Mouse (Mus musculus): Measurements from ENCODE around the gene Stxbp4. TPM values are rescaled to one million over a fixed set of nuclear protein-coding genes. Genes with fewer than 3 reads are reported as not detected.

The Stxbp4 gene
- polyA plus RNA-seq, 1 experiment = 0.44 TPM

DNA sequence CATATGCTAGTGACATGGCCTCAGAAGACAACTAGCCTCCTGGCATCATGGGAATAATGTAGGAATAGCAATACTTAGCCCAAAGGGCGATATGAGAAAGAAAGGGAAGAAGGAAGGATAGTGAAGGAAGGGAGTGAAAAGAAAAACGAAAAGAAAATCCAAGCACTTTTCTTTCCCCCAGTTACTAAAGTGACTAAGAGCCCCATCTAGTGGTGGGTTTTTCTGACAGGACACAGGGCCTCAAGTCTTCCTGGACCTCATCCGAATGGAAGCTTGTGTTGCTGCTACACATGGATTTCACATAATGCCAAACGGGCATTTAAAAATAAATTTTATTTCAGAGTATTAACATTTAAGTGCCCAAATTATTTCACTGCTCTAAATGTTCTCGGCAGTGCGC, 14.4 kb downstream of the Stxbp4 start:
- WGBS = 42% methylated on average over 6 of the region's 6 CpGs
- Histone ChIP-seq H3K36me3 (ENCODE audit: control insufficient read depth, insufficient read depth, low read length) (no peaks in the 10 kb centered on the region), H3K27me3 (ENCODE audit: control insufficient read depth, insufficient read depth, low read length) (no peaks in the 10 kb centered on the region), H3K27ac (ENCODE audit: insufficient read depth, low read depth, low read length) (no peak overlapping the region), H3K4me1 (ENCODE audit: control insufficient read depth, insufficient read depth, insufficient read length, low read length) (peaks cover under 1% of the 10 kb centered on the region; the same call in 1 of the 2 replicates), H3K4me3 (ENCODE audit: low read depth, low read length) (no peak overlapping the region)
- TF ChIP-seq CTCF (IDR thresholded peaks at IDR 0.05; ENCODE audit: extremely low read depth, insufficient read length, insufficient replicate concordance, low read depth, low read length) (0 out of 2 replicates have a peak, but pooled peaks have one; percentile 14), POLR2A (IDR thresholded peaks at IDR 0.05; ENCODE audit: low read depth, low read length) (no peak)

- Histone ChIP-seq H3K27ac (ENCODE audit: insufficient read depth, low read depth, low read length) (no peak overlapping the region), H3K4me1 (ENCODE audit: control insufficient read depth, insufficient read depth, insufficient read length, low read length) (peaks cover 2% of the 10 kb centered on the region; the same call in 1 of the 2 replicates), H3K27me3 (ENCODE audit: control insufficient read depth, insufficient read depth, low read length) (no peaks in the 10 kb centered on the region), H3K36me3 (ENCODE audit: control insufficient read depth, insufficient read depth, low read length) (no peaks in the 10 kb centered on the region), H3K4me3 (ENCODE audit: low read depth, low read length) (no peak overlapping the region)
- TF ChIP-seq POLR2A (IDR thresholded peaks at IDR 0.05; ENCODE audit: low read depth, low read length) = no peak
- no peak for TF ChIP-seq CTCF (IDR thresholded peaks at IDR 0.05; ENCODE audit: extremely low read depth, insufficient read length, insufficient replicate concordance, low read depth, low read length)
- 91% methylated on average over 7 of the region's 7 CpGs for WGBS
Observed at GRCm38 (mm10) chr11:90622500-90622899, 15.4 kb downstream of the Stxbp4 start.

DNA sequence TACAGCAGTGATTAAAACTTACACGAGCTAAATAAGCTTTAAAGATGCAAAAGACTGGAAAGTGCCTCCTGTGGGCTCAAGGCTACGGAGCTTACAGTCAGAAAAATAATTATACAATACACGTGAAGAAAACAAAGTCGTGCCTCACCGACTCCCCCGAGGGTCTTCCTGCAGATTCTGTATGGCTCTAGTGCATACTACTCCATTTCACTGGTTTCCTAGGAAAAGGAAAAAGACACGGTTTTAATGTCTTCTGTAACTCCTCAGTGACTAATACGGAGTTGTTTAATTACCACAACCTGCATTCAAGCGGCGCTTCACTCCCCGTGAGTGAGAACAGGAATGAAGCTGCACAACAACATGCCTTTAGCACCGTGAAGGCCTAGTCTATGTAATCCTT, 15.8 kb downstream of the Stxbp4 start:
- H3K4me3 ChIP-seq (ENCODE audit: low read depth, low read length) = no peak overlapping the region
- TF ChIP-seq POLR2A (IDR thresholded peaks at IDR 0.05; ENCODE audit: low read depth, low read length) (no peak), CTCF (IDR thresholded peaks at IDR 0.05; ENCODE audit: extremely low read depth, insufficient read length, insufficient replicate concordance, low read depth, low read length) (no peak)
- 87% methylated on average over 12 of the region's 12 CpGs for WGBS

GRCm38 (mm10) chr11:90616431-90616830, 21.5 kb downstream of the Stxbp4 start:
- Histone ChIP-seq H3K36me3 (ENCODE audit: control insufficient read depth, insufficient read depth, low read length) (no peaks in the 10 kb centered on the region), H3K4me1 (ENCODE audit: control insufficient read depth, insufficient read depth, insufficient read length, low read length) (peaks cover 2% of the 10 kb centered on the region; the same call in 1 of the 2 replicates), H3K4me3 (ENCODE audit: low read depth, low read length) (no peak overlapping the region), H3K27me3 (ENCODE audit: control insufficient read depth, insufficient read depth, low read length) (no peaks in the 10 kb centered on the region), H3K27ac (ENCODE audit: insufficient read depth, low read depth, low read length) (no peak overlapping the region)
- no peak for TF ChIP-seq CTCF (IDR thresholded peaks at IDR 0.05; ENCODE audit: extremely low read depth, insufficient read length, insufficient replicate concordance, low read depth, low read length)
- TF ChIP-seq POLR2A (IDR thresholded peaks at IDR 0.05; ENCODE audit: low read depth, low read length) = no peak

More for the DNA sequence above, 15.8 kb downstream of the Stxbp4 start:
- H3K36me3 ChIP-seq (ENCODE audit: control insufficient read depth, insufficient read depth, low read length) = no peaks in the 10 kb centered on the region
- no peaks in the 10 kb centered on the region for H3K27me3 ChIP-seq (ENCODE audit: control insufficient read depth, insufficient read depth, low read length)
- peaks cover 2% of the 10 kb centered on the region; the same call in 1 of the 2 replicates for H3K4me1 ChIP-seq (ENCODE audit: control insufficient read depth, insufficient read depth, insufficient read length, low read length)
- no peak overlapping the region for H3K27ac ChIP-seq (ENCODE audit: insufficient read depth, low read depth, low read length)

- WGBS = 52% methylated on average over 6 of the region's 6 CpGs
Observed at GRCm38 (mm10) chr11:90614743-90615142, 23.1 kb downstream of the Stxbp4 start.

GRCm38 (mm10) chr11:90612118-90612517, 25.8 kb downstream of the Stxbp4 start:
- no peaks in the 10 kb centered on the region for H3K27me3 ChIP-seq (ENCODE audit: control insufficient read depth, insufficient read depth, low read length)
- H3K4me1 ChIP-seq (ENCODE audit: control insufficient read depth, insufficient read depth, insufficient read length, low read length) = no peaks in the 10 kb centered on the region
- no peak overlapping the region for H3K27ac ChIP-seq (ENCODE audit: insufficient read depth, low read depth, low read length)
- H3K4me3 ChIP-seq (ENCODE audit: low read depth, low read length) = no peak overlapping the region
- TF ChIP-seq CTCF (IDR thresholded peaks at IDR 0.05; ENCODE audit: extremely low read depth, insufficient read length, insufficient replicate concordance, low read depth, low read length) (no peak), POLR2A (IDR thresholded peaks at IDR 0.05; ENCODE audit: low read depth, low read length) (no peak)
- no peaks in the 10 kb centered on the region for H3K36me3 ChIP-seq (ENCODE audit: control insufficient read depth, insufficient read depth, low read length)

More at GRCm38 (mm10) chr11:90614743-90615142, 23.1 kb downstream of the Stxbp4 start:
- no peak for TF ChIP-seq CTCF (IDR thresholded peaks at IDR 0.05; ENCODE audit: extremely low read depth, insufficient read length, insufficient replicate concordance, low read depth, low read length)
- no peak for TF ChIP-seq POLR2A (IDR thresholded peaks at IDR 0.05; ENCODE audit: low read depth, low read length)
- H3K4me1 ChIP-seq (ENCODE audit: control insufficient read depth, insufficient read depth, insufficient read length, low read length) = peaks cover 2% of the 10 kb centered on the region; the same call in 1 of the 2 replicates
- H3K36me3 ChIP-seq (ENCODE audit: control insufficient read depth, insufficient read depth, low read length) = no peaks in the 10 kb centered on the region
- no peak overlapping the region for H3K27ac ChIP-seq (ENCODE audit: insufficient read depth, low read depth, low read length)
- H3K27me3 ChIP-seq (ENCODE audit: control insufficient read depth, insufficient read depth, low read length) = no peaks in the 10 kb centered on the region
- no peak overlapping the region for H3K4me3 ChIP-seq (ENCODE audit: low read depth, low read length)

GRCm38 (mm10) chr11:90603066-90603465, 34.8 kb downstream of the Stxbp4 start:
- 71% methylated on average over 2 of the region's 2 CpGs for WGBS
- no peaks in the 10 kb centered on the region for H3K27me3 ChIP-seq (ENCODE audit: control insufficient read depth, insufficient read depth, low read length)
- TF ChIP-seq POLR2A (IDR thresholded peaks at IDR 0.05; ENCODE audit: low read depth, low read length) = no peak
- no peak for TF ChIP-seq CTCF (IDR thresholded peaks at IDR 0.05; ENCODE audit: extremely low read depth, insufficient read length, insufficient replicate concordance, low read depth, low read length)

More at GRCm38 (mm10) chr11:90603066-90603465, 34.8 kb downstream of the Stxbp4 start:
- Histone ChIP-seq H3K4me1 (ENCODE audit: control insufficient read depth, insufficient read depth, insufficient read length, low read length) (no peaks in the 10 kb centered on the region), H3K27ac (ENCODE audit: insufficient read depth, low read depth, low read length) (no peak overlapping the region), H3K4me3 (ENCODE audit: low read depth, low read length) (no peak overlapping the region), H3K36me3 (ENCODE audit: control insufficient read depth, insufficient read depth, low read length) (no peaks in the 10 kb centered on the region)

All from small intestine, adult 2 months (tissue).